Mouse (Mus musculus) kidney, embryonic 15.5 days (tissue): ENCODE measurements around the gene Ralgds. TPM values are rescaled to one million over a fixed set of nuclear protein-coding genes. Genes with fewer than 3 reads are reported as not detected.

Experiments used
- ATAC-seq: fragments of 200-750 bp; cut with Nextera tagmentation; replicated peaks from 2 replicates; pipeline ENCODE4 v1.8.0; 2017; ENCODE audit warnings: moderate TSS enrichment; ENCODE audit not compliant: low FRiP score
- H3K27ac ChIP-seq: fragments of 300-500 bp; sonication (generic); 2 replicates; pipeline ENCODE4 v1.5.1; 2015; ENCODE audit warnings: mild to moderate bottlenecking, inconsistent platforms
- H3K27me3 ChIP-seq: fragments of 300-500 bp; sonication (generic); 2 replicates; pipeline ENCODE4 v1.6.1; 2015; ENCODE audit warnings: inconsistent platforms
- H3K36me3 ChIP-seq: fragments of 300-500 bp; sonication (generic); 2 replicates; pipeline ENCODE4 v1.6.1; 2015; ENCODE audit warnings: inconsistent platforms
- H3K4me1 ChIP-seq: fragments of 300-500 bp; sonication (generic); 2 replicates; pipeline ENCODE4 v1.6.1; 2015; ENCODE audit warnings: inconsistent platforms
- H3K4me2 ChIP-seq: fragments of 300-500 bp; sonication (generic); 2 replicates; pipeline ENCODE4 v1.6.1; 2015; ENCODE audit warnings: moderate library complexity, mild to moderate bottlenecking, inconsistent platforms
- H3K4me3 ChIP-seq: fragments of 300-500 bp; sonication (generic); replicated peaks from 2 replicates; pipeline ENCODE4 v1.5.1; 2015; ENCODE audit warnings: mild to moderate bottlenecking, inconsistent platforms
- H3K9ac ChIP-seq: fragments of 300-500 bp; sonication (generic); 2 replicates; pipeline ENCODE4 v1.6.1; 2015; ENCODE audit warnings: mild to moderate bottlenecking, inconsistent platforms
- H3K9me3 ChIP-seq: fragments of 300-500 bp; sonication (generic); replicated peaks from 2 replicates; pipeline ENCODE4 v1.6.1; 2016; ENCODE audit warnings: inconsistent platforms
- WGBS: fragments of 180-500 bp; shearing (Covaris S2); methylation state at CpG from one replicate; pipeline ENCODE4 v1.1.7; 2015; ENCODE audit warnings: mixed read lengths; 5-methylcytosine and 5-hydroxymethylcytosine counted together
- polyA plus RNA-seq: library from polyadenylated mRNA; unstranded; fragments of >200 nt; fragmentation: Nextera tagmentation; extraction: Ambion mirVana; gene quantifications from 2 replicates; pipeline ENCODE4 v1.2.1, GENCODE M21; 2015

Gene Ralgds
- polyA plus RNA-seq, 1 experiment from 2014 or later, result 30.5 TPM

- peak; percentile 72 for ATAC-seq
- Histone ChIP-seq H3K4me3 (no peak overlapping the region), H3K9ac (no peak overlapping the region), H3K36me3 (no peaks in the 10 kb centered on the region), H3K4me2 (peak overlapping the region; percentile 26; the same call in 1 of the 2 replicates), H3K9me3 (no peaks in the 10 kb centered on the region), H3K27me3 (no peaks in the 10 kb centered on the region), H3K4me1 (peaks cover 65% of the 10 kb centered on the region), H3K27ac (peak overlapping the region; percentile 76)
- WGBS, result 20% methylated on average over 11 of the region's 11 CpGs
These were observed 12.5 kb downstream of the Ralgds start for GRCm38 (mm10) chr2:28525219-28525942.

DNA sequence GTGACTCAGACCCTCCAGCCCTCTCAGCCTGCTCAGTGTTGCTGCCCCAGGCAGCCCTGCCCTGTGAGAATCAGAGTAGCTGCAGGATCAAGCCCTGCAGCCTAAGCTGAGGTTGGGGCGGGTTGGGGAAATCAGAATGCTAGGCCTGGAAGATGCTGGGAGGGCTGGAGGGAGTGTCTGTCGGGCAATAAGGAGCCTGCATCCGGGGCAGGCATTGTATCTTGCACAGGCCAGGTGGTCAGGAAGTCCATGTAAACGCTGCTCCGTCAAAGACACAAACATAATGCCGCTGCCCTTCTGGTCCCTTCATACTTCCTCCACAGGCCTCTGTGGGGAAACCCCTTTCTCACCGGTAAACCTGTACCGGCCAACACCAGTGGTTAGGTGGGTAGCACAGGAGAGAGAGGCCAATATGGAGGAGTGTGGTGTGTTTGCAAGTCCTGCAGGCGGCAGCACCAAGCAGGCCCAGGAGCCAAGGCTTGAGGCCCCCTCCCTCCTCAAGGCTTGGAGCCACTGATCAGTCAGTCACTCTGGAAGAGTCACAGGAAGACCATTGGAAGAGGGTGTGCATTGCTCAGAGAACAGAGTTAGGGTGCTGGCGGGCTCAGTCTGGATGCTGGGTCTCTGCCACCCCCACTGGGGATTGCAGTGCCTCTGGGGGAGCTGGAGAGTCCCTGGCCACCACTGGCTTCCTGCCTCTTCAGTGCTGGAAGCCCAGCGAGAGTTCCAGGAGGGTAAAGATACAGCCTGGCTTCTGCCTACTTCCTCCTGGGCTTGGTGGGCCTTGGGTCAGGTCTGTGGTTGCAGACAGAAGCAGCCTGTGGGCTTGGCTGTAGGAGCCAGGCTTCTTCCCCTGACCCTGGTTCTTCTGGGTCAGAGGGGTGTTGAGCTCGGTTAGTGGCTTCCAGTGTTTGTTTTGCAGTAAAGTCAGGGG lies 13.3 kb downstream of the Ralgds start:
- H3K9ac ChIP-seq, result no peak overlapping the region
- H3K4me1 ChIP-seq, result peaks cover 72% of the 10 kb centered on the region
- no peaks in the 10 kb centered on the region for H3K9me3 ChIP-seq
- H3K4me2 ChIP-seq, result no peak overlapping the region; the same call in 1 of the 2 replicates
- peak overlapping the region; percentile 76 for H3K27ac ChIP-seq
- no peaks in the 10 kb centered on the region for H3K27me3 ChIP-seq
- no peaks in the 10 kb centered on the region for H3K36me3 ChIP-seq
- 37% methylated on average over 12 of the region's 12 CpGs for WGBS
- H3K4me3 ChIP-seq, result no peak overlapping the region
- no peak for ATAC-seq

DNA sequence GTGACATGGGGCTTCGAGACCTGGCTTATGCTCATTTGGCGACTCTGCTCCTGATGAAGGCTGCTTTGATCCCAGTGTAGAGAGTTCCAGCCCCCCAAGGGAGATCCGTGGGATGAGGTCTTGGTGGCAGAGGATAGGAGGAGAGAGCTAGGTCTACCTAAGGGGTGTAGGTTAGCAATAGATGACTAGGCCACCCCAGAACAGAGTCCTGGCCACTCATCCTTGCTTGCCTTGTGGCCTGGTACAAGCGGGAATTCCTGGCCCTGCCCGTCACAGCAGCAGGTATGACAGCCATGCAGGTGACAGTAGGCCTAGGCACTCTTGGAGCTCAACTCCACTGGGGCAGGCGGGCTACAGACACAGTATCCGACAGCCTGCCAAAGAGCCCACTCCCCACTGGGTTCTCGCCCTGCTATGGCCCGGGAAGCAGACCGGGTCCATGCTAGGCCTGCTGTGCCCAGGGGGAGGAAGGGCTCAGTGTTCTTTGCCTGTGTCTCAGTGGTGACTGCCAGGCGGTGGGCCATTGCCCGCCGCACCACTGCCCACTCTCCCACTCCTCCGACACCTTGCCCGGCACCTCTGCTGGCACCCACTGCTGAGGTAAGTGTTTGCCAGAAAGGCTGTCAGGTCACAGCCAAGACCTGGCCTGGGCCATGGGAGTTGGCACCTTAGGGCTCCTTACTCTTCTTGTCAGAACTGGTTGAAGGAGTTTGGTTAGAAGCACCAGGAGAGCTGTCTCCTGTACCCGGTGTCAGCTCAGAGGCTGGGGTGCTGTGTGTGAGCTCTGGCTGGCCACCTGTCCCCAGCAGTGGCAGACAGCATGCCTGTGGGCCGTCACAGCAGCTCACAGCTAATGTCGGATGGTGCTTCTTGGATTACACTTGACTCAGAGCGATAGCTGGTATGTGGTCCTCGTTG lies 14.8 kb downstream of the Ralgds start:
- ATAC-seq, result no peak
- H3K27me3 ChIP-seq, result no peaks in the 10 kb centered on the region
- H3K4me2 ChIP-seq, result no peak overlapping the region
- no peaks in the 10 kb centered on the region for H3K36me3 ChIP-seq
- H3K4me3 ChIP-seq, result no peak overlapping the region
- H3K9me3 ChIP-seq, result no peaks in the 10 kb centered on the region
- H3K9ac ChIP-seq, result no peak overlapping the region
- no peak overlapping the region for H3K27ac ChIP-seq
- WGBS, result 79% methylated on average over 20 of the region's 20 CpGs
- H3K4me1 ChIP-seq, result peaks cover 78% of the 10 kb centered on the region

- Histone ChIP-seq H3K9me3 (no peaks in the 10 kb centered on the region), H3K27ac (no peak overlapping the region), H3K4me1 (peaks cover 81% of the 10 kb centered on the region), H3K9ac (no peak overlapping the region), H3K4me3 (no peak overlapping the region), H3K36me3 (no peaks in the 10 kb centered on the region), H3K4me2 (no peak overlapping the region), H3K27me3 (no peaks in the 10 kb centered on the region)
- ATAC-seq, result no peak
- 74% methylated on average over 7 of the region's 7 CpGs for WGBS
These were observed 15.4 kb downstream of the Ralgds start for GRCm38 (mm10) chr2:28528354-28528730.

DNA sequence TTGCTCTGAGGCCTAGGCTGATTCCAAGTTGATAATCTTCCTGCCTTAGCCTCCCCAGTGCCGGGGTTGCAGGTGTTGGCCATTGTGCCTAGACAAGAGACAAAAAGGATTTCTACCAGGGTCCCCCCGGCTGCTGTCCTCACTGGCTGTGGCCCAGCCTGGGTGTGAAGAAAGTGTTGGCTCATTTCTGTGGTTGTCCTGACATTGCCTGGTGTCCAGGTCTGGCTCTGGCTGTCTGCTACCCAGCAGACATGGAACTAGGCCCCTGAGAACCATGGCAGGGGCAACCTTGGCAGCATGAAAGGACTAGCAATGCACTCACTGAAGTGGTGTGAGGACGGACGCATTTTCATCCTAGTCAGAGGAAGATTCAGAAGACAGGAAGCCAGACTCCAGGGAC lies 16.9 kb downstream of the Ralgds start:
- WGBS, result 64% methylated on average over 4 of the region's 4 CpGs
- no peak overlapping the region for H3K4me3 ChIP-seq
- no peak overlapping the region for H3K27ac ChIP-seq
- H3K9ac ChIP-seq, result no peak overlapping the region
- no peaks in the 10 kb centered on the region for H3K27me3 ChIP-seq
- H3K4me2 ChIP-seq, result no peak overlapping the region
- ATAC-seq, result no peak
- H3K4me1 ChIP-seq, result peaks cover 83% of the 10 kb centered on the region
- no peaks in the 10 kb centered on the region for H3K9me3 ChIP-seq
- no peaks in the 10 kb centered on the region for H3K36me3 ChIP-seq

- Histone ChIP-seq H3K27ac (0 out of 2 replicates have a peak overlapping the region, but pooled peaks have one; percentile 11), H3K9ac (no peak overlapping the region), H3K4me2 (no peak overlapping the region), H3K36me3 (no peaks in the 10 kb centered on the region), H3K9me3 (no peaks in the 10 kb centered on the region), H3K4me1 (peaks cover 83% of the 10 kb centered on the region), H3K4me3 (no peak overlapping the region), H3K27me3 (no peaks in the 10 kb centered on the region)
- ATAC-seq, result no peak
- WGBS, result 53% methylated on average over 7 of the region's 7 CpGs
These were observed 17.4 kb downstream of the Ralgds start for GRCm38 (mm10) chr2:28530311-28530710.

DNA sequence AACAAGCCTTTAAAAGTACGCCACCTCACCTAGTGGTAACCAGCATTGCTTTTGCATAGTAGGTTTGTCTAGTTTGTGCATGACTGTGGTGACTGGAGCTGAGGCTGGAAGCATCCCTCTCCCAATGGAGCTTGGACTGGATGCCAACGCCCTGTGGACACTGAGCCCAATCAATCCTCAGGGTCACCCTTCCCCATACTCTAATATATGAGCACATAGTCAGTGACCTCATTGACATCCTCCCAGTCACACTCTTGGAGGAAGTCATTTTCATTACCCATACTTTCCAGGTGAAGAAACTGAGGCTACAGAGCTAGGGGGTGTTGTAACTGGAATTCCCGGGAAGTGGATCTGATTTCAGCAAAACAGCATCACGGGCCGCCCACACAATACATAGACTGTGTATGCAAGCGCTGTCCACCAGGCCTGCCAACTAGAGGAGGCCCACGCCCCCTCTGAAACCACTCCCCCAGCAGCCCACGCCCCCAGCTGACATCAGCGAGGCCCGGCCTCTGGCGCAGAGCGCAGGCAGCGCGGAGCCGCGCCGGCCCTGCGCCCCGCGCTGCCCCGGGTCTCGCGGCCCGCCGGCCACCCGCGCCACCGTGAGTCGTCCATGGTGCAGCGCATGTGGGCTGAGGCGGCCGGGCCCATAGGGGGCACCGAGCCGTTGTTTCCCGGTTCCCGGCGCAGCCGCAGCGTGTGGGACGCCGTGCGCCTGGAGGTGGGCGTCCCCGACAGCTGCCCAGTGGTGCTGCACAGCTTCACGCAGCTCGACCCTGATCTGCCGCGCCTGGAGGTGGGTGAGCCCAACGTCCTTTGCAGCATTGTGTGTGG lies 20.2 kb downstream of the Ralgds start:
- Histone ChIP-seq H3K4me2 (peak overlapping the region; percentile 83), H3K9ac (peak overlapping the region; percentile 74), H3K4me1 (peaks cover 89% of the 10 kb centered on the region), H3K27ac (peak overlapping the region; percentile 68), H3K4me3 (peak overlapping the region; percentile 74), H3K27me3 (no peaks in the 10 kb centered on the region), H3K36me3 (no peaks in the 10 kb centered on the region), H3K9me3 (no peaks in the 10 kb centered on the region)
- peak; percentile 91 for ATAC-seq
- 3% methylated on average over 49 of the region's 49 CpGs for WGBS

DNA sequence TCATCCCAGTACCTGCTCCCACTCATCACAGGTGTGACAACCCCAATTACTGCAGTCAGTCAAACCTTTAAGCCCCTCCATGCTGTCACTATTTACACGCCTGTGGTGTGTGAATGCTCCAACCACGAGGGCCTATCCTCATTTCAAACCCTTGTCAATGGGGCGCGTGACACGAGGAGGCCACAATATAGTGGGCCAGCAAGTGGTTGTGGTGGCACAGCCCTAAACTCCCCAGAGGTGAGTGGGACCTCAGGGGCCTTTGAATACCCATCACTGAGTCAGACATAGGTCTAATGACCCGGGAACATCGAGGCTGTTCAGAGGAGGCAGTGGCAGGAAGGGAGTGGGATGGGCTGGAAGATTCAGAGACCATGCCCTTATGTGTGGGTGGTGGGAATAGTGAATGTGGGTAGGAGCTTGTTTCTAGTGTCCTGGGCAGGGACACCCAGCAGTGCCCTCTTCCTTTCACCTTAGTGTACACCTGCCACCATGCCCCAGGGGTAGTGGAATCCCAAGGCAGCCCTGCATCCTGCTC lies 21.0 kb downstream of the Ralgds start:
- ATAC-seq, result no peak

GRCm38 (mm10) chr2:28534436-28535262 lies 21.7 kb downstream of the Ralgds start:
- peak overlapping the region; percentile 83 for H3K4me2 ChIP-seq
- no peak for ATAC-seq
- no peaks in the 10 kb centered on the region for H3K9me3 ChIP-seq
- H3K4me1 ChIP-seq, result peaks cover 99% of the 10 kb centered on the region
- H3K27ac ChIP-seq, result peak overlapping the region; percentile 68
- H3K4me3 ChIP-seq, result peak overlapping the region; percentile 74
- H3K27me3 ChIP-seq, result no peaks in the 10 kb centered on the region
- no peaks in the 10 kb centered on the region for H3K36me3 ChIP-seq
- H3K9ac ChIP-seq, result 0 out of 2 replicates have a peak overlapping the region, but pooled peaks have one; percentile 74
- 41% methylated on average over 11 of the region's 11 CpGs for WGBS

More for the DNA sequence above, 21.0 kb downstream of the Ralgds start:
- Histone ChIP-seq H3K9me3 (no peaks in the 10 kb centered on the region), H3K4me1 (peaks cover 95% of the 10 kb centered on the region), H3K9ac (peak overlapping the region; percentile 74), H3K27ac (peak overlapping the region; percentile 68), H3K4me3 (peak overlapping the region; percentile 74), H3K36me3 (no peaks in the 10 kb centered on the region), H3K4me2 (peak overlapping the region; percentile 83), H3K27me3 (no peaks in the 10 kb centered on the region)
- WGBS, result 63% methylated on average over 7 of the region's 7 CpGs

DNA sequence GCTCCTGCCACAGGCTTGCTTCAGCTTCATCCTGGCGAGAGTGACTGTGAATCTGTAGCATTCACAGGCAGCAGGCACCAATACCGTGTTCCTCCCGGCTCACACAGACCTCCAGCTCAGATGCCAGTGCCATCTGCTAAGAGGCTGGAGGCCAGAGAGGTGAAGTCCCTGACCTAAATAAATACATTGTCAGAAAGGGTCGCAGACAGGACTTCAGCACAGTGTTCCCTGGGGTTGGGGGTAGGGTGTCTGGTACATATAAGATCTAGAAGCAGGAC lies 22.3 kb downstream of the Ralgds start:
- Histone ChIP-seq H3K4me3 (no peak overlapping the region), H3K9ac (0 out of 2 replicates have a peak overlapping the region, but pooled peaks have one; percentile 7), H3K36me3 (no peaks in the 10 kb centered on the region), H3K27me3 (no peaks in the 10 kb centered on the region), H3K27ac (peak overlapping the region; percentile 68; the same call in 1 of the 2 replicates), H3K4me1 (peaks cover 99% of the 10 kb centered on the region), H3K4me2 (peak overlapping the region; percentile 83), H3K9me3 (no peaks in the 10 kb centered on the region)
- WGBS, result 26% methylated on average over 4 of the region's 4 CpGs
- no peak for ATAC-seq
